Mouse (Mus musculus): ENCODE data around the gene Golgb1.
"Not testable (repeated sequence)": the region's sequence is repeated elsewhere in the genome, so short reads cannot be mapped to it uniquely, and the experiment has no call there.

The Golgb1 gene

GRCm38 (mm10) chr16:36874583-36875275 lies at the start of gene Golgb1, which contains the start of gene Eaf2:
Gene Golgb1, plus strand, starts transcription at chr16:36875140.
Gene Eaf2, minus strand, starts transcription at chr16:36875003.
- peak; percentile 94 for DNase-seq

DNA sequence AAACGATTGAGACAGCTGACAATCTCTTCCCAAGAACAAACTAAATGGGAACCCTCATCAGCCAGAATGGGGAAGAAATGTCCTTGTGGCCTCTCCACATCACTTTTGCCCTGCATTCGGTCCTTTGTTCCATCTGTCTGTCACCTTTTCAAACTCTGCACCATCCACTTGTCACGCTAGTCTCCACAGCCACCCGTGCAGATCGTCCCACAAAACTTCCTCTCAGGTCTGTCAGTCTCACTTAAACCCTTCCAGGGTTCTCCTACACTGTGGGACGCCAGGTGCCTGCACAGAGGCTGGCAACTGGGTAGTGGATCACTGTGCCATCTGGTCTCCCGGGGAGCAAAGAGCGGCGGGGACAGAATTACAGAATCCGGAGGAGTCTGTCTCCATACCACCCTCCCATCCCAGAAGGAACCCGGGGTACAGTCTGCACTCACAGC lies 47.3 kb upstream of the Golgb1 start:
- no peak for DNase-seq

- DNase-seq, result peak; percentile 93
Observed at GRCm38 (mm10) chr16:36828054-36828786, 46.7 kb upstream of the Golgb1 start, which contains the start of gene Iqcb1. Gene Iqcb1, plus strand, starts transcription at chr16:36828385.

GRCm38 (mm10) chr16:36828820-36829219 lies 46.1 kb upstream of the Golgb1 start:
- DNase-seq, result no peak

DNA sequence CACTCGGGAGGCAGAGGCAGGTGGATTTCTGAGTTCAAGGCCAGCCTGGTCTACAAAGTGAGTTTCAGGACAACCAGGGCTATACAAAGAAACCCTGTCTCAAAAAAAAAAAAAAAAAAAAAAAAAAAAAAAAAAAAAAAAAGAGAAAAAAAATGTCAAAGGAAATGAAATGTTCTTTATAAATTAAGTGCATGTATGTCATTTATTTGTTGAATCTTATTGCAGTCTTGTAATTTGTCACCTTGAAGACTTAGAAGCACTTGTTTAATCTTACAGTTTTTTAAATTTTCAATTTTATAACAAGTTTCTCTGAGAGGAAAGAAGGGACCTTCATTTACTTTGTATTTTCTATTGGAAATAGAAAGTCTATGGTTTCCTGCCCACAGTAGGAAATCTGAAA lies 28.0 kb upstream of the Golgb1 start:
- not testable (repeated sequence) for DNase-seq

DNA sequence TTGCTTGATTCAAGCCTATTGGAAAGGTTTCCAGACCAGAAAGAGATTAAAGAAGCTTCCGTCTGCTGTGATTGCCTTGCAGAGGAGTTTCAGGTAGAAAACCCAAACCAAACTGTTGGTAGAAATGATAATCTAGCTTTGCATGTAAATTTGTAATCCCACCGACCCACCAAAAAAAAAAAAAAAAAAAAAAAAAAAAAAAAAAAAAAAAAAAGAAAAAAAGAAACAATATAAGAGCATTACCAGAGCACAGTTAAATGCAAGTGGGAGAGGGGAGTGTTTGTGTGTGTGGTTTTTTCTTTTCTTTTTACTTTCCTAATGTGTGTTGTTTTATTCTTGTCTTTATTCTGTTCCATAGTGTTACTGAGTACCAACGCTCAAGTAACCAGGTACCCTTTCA lies 23.7 kb upstream of the Golgb1 start:
- DNase-seq, result no peak

- no peak for DNase-seq
Observed at GRCm38 (mm10) chr16:36863585-36863984, 11.4 kb upstream of the Golgb1 start.

- DNase-seq, result no peak
Observed at GRCm38 (mm10) chr16:36869442-36869841, 5.5 kb upstream of the Golgb1 start.

- DNase-seq, result no peak
Observed at GRCm38 (mm10) chr16:36875276-36875851, 424 bp downstream of the Golgb1 start.

GRCm38 (mm10) chr16:36877316-36877715 lies 2.4 kb downstream of the Golgb1 start:
- peak; percentile 55 for DNase-seq

DNA sequence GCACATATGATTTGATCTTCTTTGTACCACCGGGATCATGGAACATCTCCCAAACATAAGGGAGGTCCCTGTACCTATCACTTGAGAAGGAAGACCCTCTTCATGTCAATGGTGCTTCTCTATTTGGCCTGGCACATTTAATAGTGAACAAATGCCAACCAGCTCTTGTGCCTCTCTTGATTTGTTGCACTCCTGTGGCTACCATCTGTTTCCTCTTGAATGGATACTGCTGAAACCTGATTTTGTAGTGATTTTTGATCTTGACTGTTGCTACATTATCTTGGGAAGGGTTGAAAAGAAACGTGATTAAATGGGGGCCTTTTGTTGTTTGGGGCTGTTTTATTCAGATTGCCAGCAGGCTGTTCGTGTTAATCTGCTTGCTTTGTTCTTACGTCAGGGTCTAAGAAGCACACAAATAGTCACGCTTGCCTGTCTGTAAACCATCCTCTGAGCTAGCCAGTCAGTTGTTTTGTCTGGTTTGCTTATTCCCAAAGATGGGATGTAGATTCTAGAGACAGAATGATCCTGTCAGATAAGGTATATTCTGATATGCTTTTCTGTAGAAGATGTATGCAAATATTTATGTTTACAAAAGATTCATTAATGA lies 7.9 kb downstream of the Golgb1 start:
- DNase-seq, result no peak

- DNase-seq, result peak; percentile 86
Observed at GRCm38 (mm10) chr16:36884881-36885280, 9.9 kb downstream of the Golgb1 start.

- DNase-seq, result no peak
Observed at GRCm38 (mm10) chr16:36885912-36886311, 11.0 kb downstream of the Golgb1 start.

GRCm38 (mm10) chr16:36887546-36887945 lies 12.6 kb downstream of the Golgb1 start:
- no peak for DNase-seq

GRCm38 (mm10) chr16:36890559-36890958 lies 15.6 kb downstream of the Golgb1 start:
- DNase-seq, result no peak

- no peak for DNase-seq
Observed at GRCm38 (mm10) chr16:36891415-36891814, 16.5 kb downstream of the Golgb1 start.

GRCm38 (mm10) chr16:36893317-36893716 lies 18.4 kb downstream of the Golgb1 start:
- no peak for DNase-seq

DNA sequence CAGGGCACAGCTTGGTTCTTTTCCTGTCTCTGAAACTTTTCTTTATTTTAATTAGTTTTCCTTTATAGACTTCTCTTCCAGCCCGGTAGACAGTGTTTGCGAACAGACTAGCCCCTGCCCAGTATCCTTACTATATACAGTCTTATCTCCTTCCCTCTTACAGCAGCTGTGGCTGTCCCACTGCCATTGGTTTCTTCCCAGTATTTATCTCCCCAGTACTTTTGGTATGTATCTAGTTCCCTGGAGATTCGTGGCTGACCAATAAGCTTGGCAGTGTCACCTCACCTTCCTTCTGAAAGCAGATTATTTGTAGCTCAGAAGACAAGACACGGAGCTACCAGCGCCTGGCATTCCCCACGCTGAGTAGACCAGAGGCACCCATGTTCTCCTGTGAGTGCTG lies 21.8 kb downstream of the Golgb1 start:
- DNase-seq, result no peak

DNA sequence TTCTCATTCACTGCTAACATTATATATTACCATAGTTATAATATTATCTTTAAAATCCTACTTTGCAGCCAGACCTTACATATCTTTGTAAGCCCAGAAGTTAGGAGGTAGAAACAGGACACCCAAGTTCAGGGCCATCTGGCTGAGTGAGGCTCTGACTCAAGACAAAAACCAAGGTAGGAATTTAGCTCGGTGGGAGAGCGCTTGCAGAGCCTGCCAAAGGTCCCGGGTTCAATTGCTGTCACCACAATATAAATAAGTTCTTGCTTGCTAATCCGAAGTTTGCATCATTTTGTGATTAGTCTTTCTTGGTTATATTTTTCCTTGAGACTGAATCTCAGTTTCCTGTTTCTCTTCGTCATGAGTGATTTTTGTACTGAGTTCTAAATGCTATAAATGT lies 28.2 kb downstream of the Golgb1 start:
- no peak for DNase-seq

DNA sequence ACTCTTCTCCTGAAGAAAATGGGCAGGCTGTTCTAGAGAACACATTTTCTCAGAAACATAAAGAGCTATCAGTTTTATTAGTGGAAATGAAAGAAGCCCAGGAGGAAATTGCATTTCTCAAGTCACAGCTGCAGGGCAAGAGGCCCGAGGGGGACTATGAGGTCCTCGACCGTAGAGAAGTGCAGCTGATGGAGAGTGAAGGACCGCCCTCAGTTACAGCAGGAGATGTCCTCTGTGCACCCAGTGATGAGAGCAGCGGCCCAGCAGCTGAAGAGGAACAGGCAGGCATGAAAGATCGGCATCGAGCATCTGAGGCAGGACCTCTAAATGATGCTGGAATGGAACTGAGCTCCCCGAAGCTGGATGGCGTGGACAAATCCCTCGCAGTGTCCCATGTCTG lies 37.0 kb downstream of the Golgb1 start:
- no peak for DNase-seq

DNA sequence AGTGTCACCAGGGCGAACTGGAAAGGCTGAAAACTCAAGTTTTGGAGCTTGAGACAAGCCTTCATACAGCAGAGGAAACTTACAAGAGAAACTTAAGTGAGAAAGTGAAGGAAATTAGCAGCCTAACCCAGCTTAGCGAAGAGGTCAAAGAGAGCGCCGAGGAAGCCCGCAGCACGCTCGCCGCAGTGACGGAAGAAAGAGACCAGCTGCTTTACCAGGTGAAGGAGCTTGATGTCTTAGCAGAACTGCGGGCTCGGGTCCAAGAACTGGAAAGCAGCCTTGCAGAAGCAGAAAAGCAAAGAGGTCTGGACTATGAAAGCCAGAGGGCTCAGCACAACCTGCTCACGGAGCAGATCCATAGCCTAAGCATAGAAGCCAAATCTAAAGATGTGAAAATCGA lies 37.4 kb downstream of the Golgb1 start:
- no peak for DNase-seq

DNA sequence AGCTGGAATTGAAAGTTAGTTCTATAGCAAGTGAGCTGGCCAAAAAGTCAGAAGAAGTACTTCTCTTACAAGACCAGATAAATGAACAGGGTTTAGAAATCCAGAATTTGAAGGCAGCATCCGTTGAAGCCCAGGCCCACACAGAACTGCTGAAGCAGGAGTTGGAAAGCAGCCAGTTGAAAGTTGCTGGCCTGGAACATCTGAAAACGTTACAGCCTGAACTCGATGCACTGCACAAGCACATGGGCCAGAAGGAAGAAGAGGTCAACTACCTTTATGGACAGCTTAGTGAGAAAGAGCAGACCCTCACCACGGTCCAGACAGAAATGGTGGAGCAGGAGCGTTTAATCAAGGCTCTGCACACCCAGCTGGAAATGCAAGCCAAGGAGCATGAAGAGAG lies 39.3 kb downstream of the Golgb1 start:
- no peak for DNase-seq

DNA sequence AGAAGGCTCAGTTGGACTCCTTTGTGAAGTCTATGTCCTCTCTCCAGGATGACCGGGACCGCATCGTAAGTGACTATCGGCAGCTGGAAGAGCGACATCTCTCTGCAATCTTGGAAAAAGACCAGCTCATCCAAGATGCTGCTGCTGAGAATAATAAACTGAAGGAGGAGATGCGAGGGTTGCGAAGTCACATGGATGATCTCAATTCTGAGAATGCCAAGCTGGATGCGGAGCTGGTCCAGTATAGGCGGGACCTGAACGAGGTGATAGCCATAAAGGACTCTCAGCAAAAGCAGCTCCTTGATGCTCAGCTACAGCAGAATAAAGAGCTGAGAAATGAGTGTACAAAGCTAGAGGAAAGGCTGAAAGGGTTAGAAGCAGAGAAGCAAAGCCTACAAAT lies 43.6 kb downstream of the Golgb1 start:
- DNase-seq, result no peak

- DNase-seq, result no peak
Observed at GRCm38 (mm10) chr16:36920410-36920809, 45.5 kb downstream of the Golgb1 start.

All from thymus, postnatal 4 days (tissue).